Comparison of ENCODE assay signal across 31 mouse cellular contexts in the genomic region with DNA sequence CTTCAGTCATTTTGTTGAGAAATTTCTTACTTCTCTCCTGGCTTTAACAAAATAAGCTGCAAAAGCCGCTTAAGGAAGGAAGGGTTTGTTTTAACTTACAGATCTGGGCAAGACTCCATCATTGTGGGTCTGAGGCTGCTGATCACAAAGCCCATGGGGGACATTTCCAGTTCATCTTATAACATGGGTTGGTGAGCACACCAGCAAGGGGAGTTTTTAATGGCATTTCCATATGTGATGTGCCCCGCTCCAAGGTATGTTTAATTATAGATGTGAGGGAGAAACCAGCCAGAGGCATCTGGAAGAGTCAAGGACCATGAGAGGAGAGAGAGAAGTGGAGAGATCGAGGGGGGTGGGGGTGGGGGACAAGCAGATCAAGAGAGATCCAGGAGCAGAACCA. TPM values are rescaled to one million over a fixed set of nuclear protein-coding genes. Genes with fewer than 3 reads are reported as not detected.
A peak's percentile ranks its signal among the peaks of the same experiment; 100 is the strongest.
DNase-seq lines count a peak whose midpoint lies in the region; ATAC-seq and TF ChIP-seq lines count a peak whose summit lies in the region.
"Had no signal": no experiment of that assay in that cellular context is flagged by ENCODE, and none has a peak within 500 bp of the region (broad histone marks: within the 10 kb centered on the region; RNA-seq: fewer than 3 reads in every experiment).

No protein-coding gene starts in this region.

- H3K27me3 ChIP-seq in hindbrain, embryonic 10.5 days (ENCODE audit: insufficient read depth, poor library complexity, severe bottlenecking), result no peaks in the 10 kb centered on the region
- no peaks in the 10 kb centered on the region for H3K27me3 ChIP-seq in hindbrain, embryonic 16.5 days (replicated peaks; ENCODE audit: control insufficient read depth, insufficient read depth, low read length)
- H3K27me3 ChIP-seq in stomach, embryonic 15.5 days (replicated peaks), result no peaks in the 10 kb centered on the region
- no peaks in the 10 kb centered on the region for H3K27me3 ChIP-seq in stomach, postnatal 0 days (ENCODE audit: control insufficient read depth, insufficient read depth, low read length)
- H3K27me3 ChIP-seq in neural tube, embryonic 12.5 days (replicated peaks), result no peaks in the 10 kb centered on the region
- H3K27me3 ChIP-seq: embryonic facial prominence, embryonic 12.5 days; forebrain, embryonic 13.5 days; heart, embryonic 15.5 days; intestine, embryonic 15.5 days; limb, embryonic 15.5 days had no signal

- DNase-seq in hindbrain, embryonic 10.5 days (ENCODE audit: low spot score), result no peak
- DNase-seq in stomach, postnatal 0 days (ENCODE audit: low spot score), result no peak
- no peak for DNase-seq in spleen, postnatal 10 days (ENCODE audit: low spot score in 2 of 2)
- DNase-seq in thymus, postnatal 36 days, result no peak
- DNase-seq in left cerebral cortex, adult 18-20 months (ENCODE audit: low spot score in 2 of 2), result no peak
- DNase-seq: cerebellum, adult 11-12 months; cerebellum, postnatal 14 days; heart, postnatal 4 days; kidney, adult 9 months; kidney, postnatal 25 days; lung, embryonic 14.5 days; thymus, postnatal 25 days had no signal

- no peak overlapping the region for H3K4me3 ChIP-seq in hindbrain, embryonic 10.5 days
- no peak overlapping the region for H3K4me3 ChIP-seq in hindbrain, embryonic 16.5 days (ENCODE audit: low read length)
- H3K4me3 ChIP-seq in stomach, embryonic 15.5 days (replicated peaks), result no peak overlapping the region
- no peak overlapping the region for H3K4me3 ChIP-seq in stomach, postnatal 0 days (ENCODE audit: low read depth, low read length)
- H3K4me3 ChIP-seq in neural tube, embryonic 12.5 days, result no peak overlapping the region
- H3K4me3 ChIP-seq: embryonic facial prominence, embryonic 12.5 days; erythroblast, embryonic 14.5 days; forebrain, embryonic 13.5 days; gastrocnemius, adult 2 months; heart, embryonic 15.5 days; intestine, embryonic 15.5 days; limb, embryonic 15.5 days had no signal

- no peak for TF ChIP-seq EP300 in stomach, postnatal 0 days (optimal IDR thresholded peaks at IDR 0.05)

- TF ChIP-seq CTCF in stomach, postnatal 0 days (IDR thresholded peaks at IDR 0.05; ENCODE audit: low read depth), result no peak

- no peak overlapping the region for H3K9ac ChIP-seq in hindbrain, embryonic 16.5 days (ENCODE audit: low read depth, low read length)
- H3K9ac ChIP-seq in stomach, embryonic 15.5 days, result no peak overlapping the region
- no peak overlapping the region for H3K9ac ChIP-seq in stomach, postnatal 0 days (ENCODE audit: low read length)
- no peak overlapping the region for H3K9ac ChIP-seq in neural tube, embryonic 12.5 days
- H3K9ac ChIP-seq: embryonic facial prominence, embryonic 12.5 days; forebrain, embryonic 13.5 days; heart, embryonic 15.5 days; intestine, embryonic 15.5 days; limb, embryonic 15.5 days; liver, embryonic 14.5 days; lung, embryonic 14.5 days had no signal

- ATAC-seq in hindbrain, embryonic 16.5 days, result no peak
- no peak for ATAC-seq in stomach, embryonic 15.5 days (ENCODE audit: insufficient read depth, low FRiP score, low read depth)
- no peak for ATAC-seq in stomach, postnatal 0 days (ENCODE audit: low FRiP score, low TSS enrichment)
- ATAC-seq in neural tube, embryonic 12.5 days (ENCODE audit: low FRiP score, low read depth), result peak; percentile 53; the same call in 1 of the 2 replicates
- ATAC-seq: forebrain, embryonic 13.5 days had no signal

- no peaks in the 10 kb centered on the region for H3K36me3 ChIP-seq in hindbrain, embryonic 10.5 days
- no peaks in the 10 kb centered on the region for H3K36me3 ChIP-seq in hindbrain, embryonic 16.5 days (ENCODE audit: control insufficient read depth, insufficient read depth, low read length)
- H3K36me3 ChIP-seq in stomach, embryonic 15.5 days, result no peaks in the 10 kb centered on the region
- no peaks in the 10 kb centered on the region for H3K36me3 ChIP-seq in stomach, postnatal 0 days (ENCODE audit: control insufficient read depth, insufficient read depth, low read length)
- H3K36me3 ChIP-seq in neural tube, embryonic 12.5 days, result no peaks in the 10 kb centered on the region
- H3K36me3 ChIP-seq: embryonic facial prominence, embryonic 12.5 days; heart, embryonic 15.5 days; intestine, embryonic 15.5 days; limb, embryonic 15.5 days had no signal

- H3K27ac ChIP-seq in hindbrain, embryonic 10.5 days, result peak overlapping the region; percentile 45; the same call in 1 of the 2 replicates
- no peak overlapping the region; the same call in 1 of the 2 replicates for H3K27ac ChIP-seq in hindbrain, embryonic 16.5 days (ENCODE audit: low read depth, low read length)
- 0 out of 2 replicates have a peak overlapping the region, but pooled peaks have one; percentile 1 for H3K27ac ChIP-seq in stomach, embryonic 15.5 days
- no peak overlapping the region for H3K27ac ChIP-seq in stomach, postnatal 0 days (replicated peaks)
- H3K27ac ChIP-seq in neural tube, embryonic 12.5 days, result peak overlapping the region; percentile 64; the same call in 1 of the 2 replicates
- H3K27ac ChIP-seq: embryonic facial prominence, embryonic 12.5 days; forebrain, embryonic 13.5 days; gastrocnemius, adult 2 months; heart, embryonic 15.5 days; intestine, embryonic 15.5 days; limb, embryonic 15.5 days; liver, embryonic 14.5 days had no signal

- 72% methylated on average over 3 of the region's 3 CpGs for WGBS in hindbrain, embryonic 10.5 days
- WGBS in hindbrain, embryonic 16.5 days, result 55% methylated on average over 3 of the region's 3 CpGs
- 56% methylated on average over 3 of the region's 3 CpGs for WGBS in stomach, embryonic 15.5 days
- WGBS in stomach, postnatal 0 days, result 57% methylated on average over 3 of the region's 3 CpGs
- 56% methylated on average over 3 of the region's 3 CpGs for WGBS in neural tube, embryonic 12.5 days

- H3K4me1 ChIP-seq in hindbrain, embryonic 10.5 days (replicated peaks), result 0 out of 2 replicates have a peak, but pooled peaks cover 3% of the 10 kb centered on the region
- peaks cover 4% of the 10 kb centered on the region; the same call in 1 of the 2 replicates for H3K4me1 ChIP-seq in hindbrain, embryonic 16.5 days (ENCODE audit: control insufficient read depth, insufficient read depth, low read depth, low read length)
- peaks cover 4% of the 10 kb centered on the region; the same call in 1 of the 2 replicates for H3K4me1 ChIP-seq in stomach, embryonic 15.5 days
- H3K4me1 ChIP-seq in stomach, postnatal 0 days (replicated peaks; ENCODE audit: control insufficient read depth, insufficient read depth), result no peaks in the 10 kb centered on the region
- H3K4me1 ChIP-seq in neural tube, embryonic 12.5 days, result peaks cover 13% of the 10 kb centered on the region
- H3K4me1 ChIP-seq: embryonic facial prominence, embryonic 12.5 days; forebrain, embryonic 13.5 days; intestine, embryonic 15.5 days had no signal

- no peaks in the 10 kb centered on the region for H3K9me3 ChIP-seq in hindbrain, embryonic 10.5 days
- H3K9me3 ChIP-seq in hindbrain, embryonic 16.5 days (ENCODE audit: control insufficient read depth, low read length), result no peaks in the 10 kb centered on the region
- H3K9me3 ChIP-seq in stomach, embryonic 15.5 days, result no peaks in the 10 kb centered on the region
- H3K9me3 ChIP-seq in stomach, postnatal 0 days (ENCODE audit: control insufficient read depth, low read length), result no peaks in the 10 kb centered on the region
- H3K9me3 ChIP-seq in neural tube, embryonic 12.5 days, result no peaks in the 10 kb centered on the region
- H3K9me3 ChIP-seq: embryonic facial prominence, embryonic 12.5 days; forebrain, embryonic 13.5 days; heart, embryonic 15.5 days; intestine, embryonic 15.5 days; limb, embryonic 15.5 days had no signal

- no peak overlapping the region for H3K4me2 ChIP-seq in hindbrain, embryonic 16.5 days (ENCODE audit: low read length)
- H3K4me2 ChIP-seq in stomach, embryonic 15.5 days, result no peak overlapping the region
- no peak overlapping the region for H3K4me2 ChIP-seq in stomach, postnatal 0 days (replicated peaks; ENCODE audit: low read depth)
- H3K4me2 ChIP-seq in neural tube, embryonic 12.5 days (replicated peaks), result peak overlapping the region; percentile 22
- H3K4me2 ChIP-seq: embryonic facial prominence, embryonic 12.5 days; forebrain, embryonic 13.5 days; heart, embryonic 15.5 days; intestine, embryonic 15.5 days; limb, embryonic 15.5 days; lung, embryonic 14.5 days had no signal

RNA-seq across cellular contexts. Expression of a gene that starts 5.7 kb away (rescaled TPM):
- not detected in 2 replicates for polyA plus RNA-seq in hindbrain, embryonic 10.5 days (2016; fragmentation: Nextera tagmentation; extraction: Ambion mirVana)
- polyA plus RNA-seq in hindbrain, embryonic 16.5 days (2015; fragmentation: Nextera tagmentation; extraction: Ambion mirVana), result not detected in 2 replicates
- not detected in 2 replicates for polyA plus RNA-seq in stomach, embryonic 15.5 days (2015; fragmentation: Nextera tagmentation; extraction: Ambion mirVana)
- polyA plus RNA-seq in stomach, postnatal 0 days (2015; fragmentation: Nextera tagmentation; extraction: Ambion mirVana), result not detected in 2 replicates
- polyA plus RNA-seq in neural tube, embryonic 12.5 days (2016; fragmentation: Nextera tagmentation; extraction: Ambion mirVana), result not detected in 2 replicates
- total RNA-seq in left cerebral cortex, adult 18-20 months (2021), result not detected
- total RNA-seq: adrenal gland, adult 18-20 months; adrenal gland, postnatal 4 days; ES-E14; gastrocnemius, adult 2 months; gastrocnemius, postnatal 4 days; heart, adult 8-10 months; heart, postnatal 4 days; left cerebral cortex, postnatal 25 days; megakaryocyte, adult 5-6 weeks had no signal
- polyA plus RNA-seq: embryonic facial prominence, embryonic 12.5 days; erythroblast, embryonic 14.5 days; forebrain, embryonic 13.5 days; frontal cortex, adult 2 months; heart, embryonic 15.5 days; intestine, embryonic 15.5 days; limb, embryonic 15.5 days; liver, embryonic 14.5 days; lung, embryonic 14.5 days had no signal

RNA-seq across cellular contexts. Expression of a gene that starts 12.8 kb away (rescaled TPM):
- 51.3 and 65.6 TPM in 2 replicates for polyA plus RNA-seq in hindbrain, embryonic 10.5 days (2016; fragmentation: Nextera tagmentation; extraction: Ambion mirVana)
- 35.3 and 44.6 TPM in 2 replicates for polyA plus RNA-seq in hindbrain, embryonic 16.5 days (2015; fragmentation: Nextera tagmentation; extraction: Ambion mirVana)
- polyA plus RNA-seq in stomach, embryonic 15.5 days (2015; fragmentation: Nextera tagmentation; extraction: Ambion mirVana), result 23.3 and 23.8 TPM in 2 replicates
- polyA plus RNA-seq in stomach, postnatal 0 days (2015; fragmentation: Nextera tagmentation; extraction: Ambion mirVana), result 4.9 and 7.3 TPM in 2 replicates
- 60.0 and 62.4 TPM in 2 replicates for polyA plus RNA-seq in neural tube, embryonic 12.5 days (2016; fragmentation: Nextera tagmentation; extraction: Ambion mirVana)
- total RNA-seq in left cerebral cortex, adult 18-20 months (2021), result 10 to 100 TPM; 38.6 to 45.8 TPM
- polyA plus RNA-seq: erythroblast, embryonic 14.5 days had no signal

RNA-seq across cellular contexts. Expression of a gene that starts 15.2 kb away (rescaled TPM):
- polyA plus RNA-seq in hindbrain, embryonic 10.5 days (2016; fragmentation: Nextera tagmentation; extraction: Ambion mirVana), result 1.1 and 1.9 TPM in 2 replicates
- polyA plus RNA-seq in hindbrain, embryonic 16.5 days (2015; fragmentation: Nextera tagmentation; extraction: Ambion mirVana), result 2.1 and 2.4 TPM in 2 replicates
- polyA plus RNA-seq in stomach, embryonic 15.5 days (2015; fragmentation: Nextera tagmentation; extraction: Ambion mirVana), result 6.7 and 9.5 TPM in 2 replicates
- 1.7 and 2.8 TPM in 2 replicates for polyA plus RNA-seq in stomach, postnatal 0 days (2015; fragmentation: Nextera tagmentation; extraction: Ambion mirVana)
- 1.4 and 1.6 TPM in 2 replicates for polyA plus RNA-seq in neural tube, embryonic 12.5 days (2016; fragmentation: Nextera tagmentation; extraction: Ambion mirVana)
- under 1 TPM in 1 of 2 experiments, not detected in 1; 0.42 TPM for total RNA-seq in left cerebral cortex, adult 18-20 months (2021)
- total RNA-seq: ES-E14 had no signal

Comparison
In these comparisons a context has a peak if more than half of its experiments do, and no peak if none do; other contexts are left out.
1. H3K27ac ChIP-seq: peak in hindbrain, embryonic 10.5 days (single experiment), stomach, embryonic 15.5 days (single experiment) and neural tube, embryonic 12.5 days (single experiment); none in hindbrain, embryonic 16.5 days (single experiment) and stomach, postnatal 0 days (single experiment).